Mouse (Mus musculus): ENCODE results near the gene Ubl3. TPM values are rescaled to one million over a fixed set of nuclear protein-coding genes. Genes with fewer than 3 reads are reported as not detected.
A peak's percentile ranks its signal among the peaks of the same experiment; 100 is the strongest.

Gene Ubl3
- total RNA-seq, 4 experiments from 2014 or later, result 142 to 218 (median 178) TPM

- DNase-seq (ENCODE audit: low spot score in 2 of 2), result no peak
These were observed 20.4 kb downstream of the Ubl3 start for GRCm38 (mm10) chr5:148532201-148532600.

GRCm38 (mm10) chr5:148527632-148528031 lies 25.0 kb downstream of the Ubl3 start:
- DNase-seq (ENCODE audit: low spot score in 2 of 2), result no peak

GRCm38 (mm10) chr5:148526631-148527030 lies 26.0 kb downstream of the Ubl3 start:
- no peak for DNase-seq (ENCODE audit: low spot score in 2 of 2)

- DNase-seq (ENCODE audit: low spot score in 2 of 2), result no peak
These were observed 29.2 kb downstream of the Ubl3 start for GRCm38 (mm10) chr5:148523202-148523971.

GRCm38 (mm10) chr5:148522378-148522777 lies 30.2 kb downstream of the Ubl3 start:
- DNase-seq (ENCODE audit: low spot score in 2 of 2), result no peak

- DNase-seq (ENCODE audit: low spot score in 2 of 2), result no peak
These were observed 35.1 kb downstream of the Ubl3 start for GRCm38 (mm10) chr5:148517445-148517844.

- DNase-seq (ENCODE audit: low spot score in 2 of 2), result no peak
These were observed 40.4 kb downstream of the Ubl3 start for GRCm38 (mm10) chr5:148512042-148512640.

GRCm38 (mm10) chr5:148510265-148510664 lies 42.3 kb downstream of the Ubl3 start:
- DNase-seq (ENCODE audit: low spot score in 2 of 2), result no peak

GRCm38 (mm10) chr5:148509731-148510130 lies 42.9 kb downstream of the Ubl3 start:
- DNase-seq (ENCODE audit: low spot score in 2 of 2), result no peak

GRCm38 (mm10) chr5:148508901-148509604 lies 43.5 kb downstream of the Ubl3 start:
- no peak for DNase-seq (ENCODE audit: low spot score in 2 of 2)

- DNase-seq (ENCODE audit: low spot score in 2 of 2), result no peak
These were observed 47.2 kb downstream of the Ubl3 start for GRCm38 (mm10) chr5:148505381-148505780.

GRCm38 (mm10) chr5:148502237-148502636 lies 50.4 kb downstream of the Ubl3 start:
- no peak for DNase-seq (ENCODE audit: low spot score in 2 of 2)

GRCm38 (mm10) chr5:148501228-148501957 lies 51.2 kb downstream of the Ubl3 start:
- no peak for DNase-seq (ENCODE audit: low spot score in 2 of 2)

GRCm38 (mm10) chr5:148500516-148500915 lies 52.1 kb downstream of the Ubl3 start:
- DNase-seq (ENCODE audit: low spot score in 2 of 2), result no peak

- no peak for DNase-seq (ENCODE audit: low spot score in 2 of 2)
These were observed 53.0 kb downstream of the Ubl3 start for GRCm38 (mm10) chr5:148499616-148500015.

- DNase-seq (ENCODE audit: low spot score in 2 of 2), result no peak
These were observed 56.6 kb downstream of the Ubl3 start for GRCm38 (mm10) chr5:148495991-148496390.

GRCm38 (mm10) chr5:148495173-148495572 lies 57.4 kb downstream of the Ubl3 start:
- DNase-seq (ENCODE audit: low spot score in 2 of 2), result no peak

GRCm38 (mm10) chr5:148494249-148494648 lies 58.3 kb downstream of the Ubl3 start:
- DNase-seq (ENCODE audit: low spot score in 2 of 2), result no peak

GRCm38 (mm10) chr5:148493025-148493424 lies 59.6 kb downstream of the Ubl3 start:
- DNase-seq (ENCODE audit: low spot score in 2 of 2), result no peak

GRCm38 (mm10) chr5:148490391-148490790 lies 62.2 kb downstream of the Ubl3 start:
- DNase-seq (ENCODE audit: low spot score in 2 of 2), result no peak

- DNase-seq (ENCODE audit: low spot score in 2 of 2), result peak; percentile 37 to 68
These were observed 62.8 kb downstream of the Ubl3 start for GRCm38 (mm10) chr5:148489724-148490193.
